Mouse (Mus musculus) MEL-GATA-1-ER (cell line): ENCODE results near the gene Maneal.

Experiments
- DNase-seq: peaks from one replicate; pipeline ENCODE4 v3.0.0-alpha.2; 2012; ENCODE audit warnings: low read depth; ENCODE audit errors: extremely low read depth

Maneal gene

DNA sequence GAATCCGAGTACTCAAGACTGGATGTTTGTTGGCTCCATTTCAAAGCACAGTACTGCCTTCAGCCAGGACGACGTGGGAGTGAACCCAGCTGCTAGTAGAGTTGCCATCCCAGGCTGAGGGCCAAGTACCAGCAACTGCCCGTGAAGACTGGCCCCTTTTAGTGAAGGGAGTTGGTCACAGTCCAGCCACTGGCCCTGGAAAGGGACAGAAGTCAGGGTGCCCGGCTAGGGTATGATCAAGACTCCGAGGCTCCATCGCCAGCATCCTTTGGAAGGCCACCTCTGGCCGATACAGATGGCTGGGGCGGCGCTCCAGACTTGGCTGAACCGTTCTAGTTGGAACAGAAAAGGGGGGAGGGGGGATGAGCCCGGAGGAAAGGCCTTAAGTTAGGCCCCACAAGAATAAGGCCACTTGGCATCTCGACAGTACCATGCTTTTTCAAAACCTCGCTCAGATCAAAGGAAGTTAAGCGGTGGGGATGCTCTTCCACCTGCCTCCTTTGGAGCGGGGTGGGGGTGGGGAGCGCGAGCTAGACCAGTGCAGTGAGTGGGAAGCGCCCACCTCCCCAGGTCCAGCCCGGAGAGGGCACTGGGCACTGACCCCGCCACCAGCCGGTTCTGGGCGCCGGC lies 12.2 kb downstream of the Maneal start:
- no peak for DNase-seq

DNA sequence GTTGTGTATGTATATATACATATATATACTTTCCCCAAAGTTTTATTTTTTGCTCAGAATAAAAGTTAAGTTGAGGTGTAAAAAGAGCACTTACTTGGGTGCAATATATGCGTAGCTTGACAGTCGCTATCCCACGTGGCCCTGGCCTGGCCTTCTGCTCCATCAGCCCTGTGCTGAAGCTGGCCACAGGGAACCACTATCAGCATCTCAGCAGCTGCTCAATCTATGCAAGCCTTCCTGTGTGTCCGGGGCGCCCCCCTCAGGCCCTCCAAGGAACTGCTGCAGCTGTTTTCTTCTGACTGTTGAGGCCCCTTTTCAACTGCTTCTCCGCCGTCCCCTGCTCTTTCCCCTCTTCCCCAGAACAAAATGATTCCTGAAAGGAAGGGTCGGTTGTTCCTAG lies 14.4 kb downstream of the Maneal start:
- peak; percentile 77 for DNase-seq

DNA sequence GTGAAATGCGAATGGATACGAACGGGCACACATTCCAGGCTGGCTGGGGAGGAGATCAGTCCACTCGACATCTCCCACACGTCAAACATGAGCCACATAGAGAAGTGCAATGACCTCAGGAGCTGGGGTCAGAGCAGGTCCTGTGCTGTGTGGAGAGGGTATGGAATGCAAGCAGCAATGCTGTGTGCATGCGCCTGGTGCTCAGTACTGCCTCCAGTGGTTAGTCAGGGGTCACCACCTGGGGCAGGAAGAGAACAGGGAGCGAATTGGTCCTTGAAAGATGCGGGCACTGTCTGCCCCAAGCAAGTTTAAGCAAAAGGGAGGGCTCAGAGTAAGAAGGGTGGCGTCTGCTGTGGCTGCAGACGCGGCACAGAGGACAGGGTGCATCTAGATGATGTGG lies 18.5 kb downstream of the Maneal start:
- DNase-seq = peak; percentile 7

DNA sequence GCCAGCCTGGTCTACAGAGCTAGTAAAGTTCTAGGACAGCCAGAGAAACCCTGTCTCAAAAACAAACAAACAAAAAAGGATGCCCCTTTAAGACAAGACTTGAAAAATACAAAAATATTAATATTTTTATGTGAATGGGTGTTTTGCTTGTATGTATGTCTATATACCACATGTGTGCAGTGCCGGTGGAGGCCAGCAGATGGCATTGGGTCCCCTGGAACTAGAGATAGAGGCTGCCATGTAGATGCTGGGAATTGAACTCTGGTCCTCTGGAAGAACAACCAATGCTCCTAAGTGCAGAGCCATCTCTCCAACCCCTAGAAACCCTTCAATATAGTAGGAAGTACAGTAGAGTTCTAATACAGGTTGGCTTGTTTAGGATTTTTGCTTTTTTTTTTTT lies 21.0 kb downstream of the Maneal start:
- DNase-seq = no peak

DNA sequence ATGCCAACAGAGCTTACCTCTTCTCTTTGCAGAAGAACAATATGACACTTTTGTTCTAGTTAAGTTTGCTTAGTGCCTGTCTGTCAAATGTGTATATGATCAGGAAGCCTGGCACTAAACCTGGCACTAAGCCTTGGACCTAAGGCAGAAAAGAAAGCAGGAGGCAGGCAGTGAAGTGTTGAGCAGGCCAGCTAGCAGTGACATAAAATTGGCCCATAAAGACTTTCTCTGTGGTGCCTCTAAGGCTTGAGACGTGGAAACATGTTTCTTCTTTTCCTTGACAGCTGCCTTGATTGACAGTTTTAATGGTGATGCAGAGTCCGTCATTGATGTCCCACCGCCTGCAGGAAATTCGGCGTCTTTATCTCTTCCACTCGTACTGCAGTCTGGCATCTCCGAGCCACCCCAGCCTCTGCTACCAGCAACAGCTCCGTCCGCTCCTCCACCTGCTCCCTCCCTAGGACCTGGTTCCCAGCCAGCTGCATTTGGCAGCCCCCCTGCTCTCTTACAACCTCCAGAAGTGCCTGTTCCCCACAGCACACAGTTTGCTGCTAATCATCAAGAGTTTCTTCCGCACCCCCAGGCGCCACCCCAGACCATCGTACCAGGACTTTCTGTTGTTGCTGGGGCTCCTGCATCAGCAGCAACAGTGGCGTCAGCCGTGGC lies 23.8 kb downstream of the Maneal start:
- no peak for DNase-seq

DNA sequence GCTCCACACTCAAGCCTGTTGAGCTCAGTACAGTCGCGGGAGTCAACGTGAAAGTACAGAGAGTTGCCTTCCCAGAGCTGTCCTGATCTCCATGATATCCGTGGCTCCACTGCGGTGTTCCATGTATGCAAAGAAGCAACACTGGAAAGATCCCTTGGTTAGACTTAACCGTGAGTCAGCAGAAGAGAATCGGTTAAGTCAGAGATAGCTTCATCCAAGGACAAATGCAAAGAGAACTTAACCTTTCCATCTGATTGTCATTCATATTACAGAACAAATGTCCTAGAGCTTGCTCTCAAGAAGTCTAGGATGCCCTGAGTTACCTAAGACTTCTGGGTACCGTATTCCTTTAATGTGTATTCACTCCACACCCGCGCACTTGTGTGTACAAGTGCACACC lies 29.2 kb downstream of the Maneal start:
- no peak for DNase-seq

DNA sequence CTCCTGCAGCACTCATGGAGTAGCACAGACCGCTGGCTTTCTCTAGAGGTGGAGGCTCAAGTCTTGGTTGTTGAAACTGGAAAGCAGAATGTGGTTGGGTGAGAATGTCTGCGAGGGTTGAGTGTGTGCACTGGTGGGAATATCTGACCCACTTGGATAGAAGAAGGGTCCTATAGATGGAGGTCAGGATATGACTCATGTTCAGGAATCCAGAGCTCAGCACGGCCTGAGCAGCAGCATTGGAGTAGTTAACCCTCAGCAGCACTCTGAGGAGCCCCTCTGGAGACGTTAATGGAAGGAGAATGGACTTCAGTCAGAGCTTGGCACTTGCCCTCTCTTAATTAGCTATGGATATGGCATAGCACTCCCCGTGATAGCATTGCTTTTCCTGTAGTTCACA lies 32.3 kb downstream of the Maneal start:
- no peak for DNase-seq

DNA sequence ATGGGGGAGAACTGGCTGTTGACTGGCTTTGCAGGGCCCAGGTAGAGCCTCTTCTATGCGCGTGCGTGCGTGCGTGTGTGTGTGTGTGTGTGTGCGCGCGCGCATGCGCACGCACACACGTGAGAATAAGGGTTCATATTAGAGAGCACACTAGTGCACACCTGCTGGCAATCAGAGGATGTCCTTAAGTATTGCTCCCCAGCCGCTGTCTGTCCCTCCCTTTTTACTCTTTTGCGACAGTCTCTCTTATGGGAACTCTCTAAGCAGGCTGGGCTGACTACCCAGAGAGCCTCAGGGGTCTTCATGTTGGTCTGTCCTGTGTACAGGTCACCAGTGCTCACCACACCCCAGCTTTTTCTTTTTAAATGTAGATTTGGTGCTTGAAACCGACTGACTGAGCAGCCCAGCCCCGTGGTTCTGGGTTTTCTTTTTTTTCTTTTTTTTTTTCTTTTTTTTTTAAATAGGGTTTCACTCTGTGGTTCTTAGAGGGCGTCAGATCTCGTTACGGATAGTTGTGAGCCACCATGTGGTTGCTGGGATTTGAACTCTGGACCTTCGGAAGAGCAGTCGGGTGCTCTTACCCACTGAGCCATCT lies 36.5 kb downstream of the Maneal start:
- no peak for DNase-seq

DNA sequence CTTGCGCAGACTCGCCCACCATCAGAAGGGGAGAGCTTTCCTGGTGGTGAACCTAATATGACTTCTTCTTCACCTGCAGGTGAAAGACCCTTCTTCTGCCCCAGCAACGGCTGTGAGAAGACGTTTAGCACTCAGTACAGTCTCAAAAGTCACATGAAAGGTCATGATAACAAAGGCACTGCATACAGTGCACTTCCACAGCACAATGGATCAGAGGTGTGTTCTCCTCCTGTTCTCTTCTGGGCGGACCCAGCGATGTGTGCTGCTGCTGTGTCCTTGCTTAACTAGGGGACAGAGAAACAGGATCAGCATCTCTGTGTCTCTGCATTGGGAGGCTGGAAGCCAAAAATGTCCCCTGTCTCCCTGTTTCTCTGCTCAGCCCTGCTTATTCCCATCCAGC lies 37.0 kb downstream of the Maneal start:
- DNase-seq = no peak

DNA sequence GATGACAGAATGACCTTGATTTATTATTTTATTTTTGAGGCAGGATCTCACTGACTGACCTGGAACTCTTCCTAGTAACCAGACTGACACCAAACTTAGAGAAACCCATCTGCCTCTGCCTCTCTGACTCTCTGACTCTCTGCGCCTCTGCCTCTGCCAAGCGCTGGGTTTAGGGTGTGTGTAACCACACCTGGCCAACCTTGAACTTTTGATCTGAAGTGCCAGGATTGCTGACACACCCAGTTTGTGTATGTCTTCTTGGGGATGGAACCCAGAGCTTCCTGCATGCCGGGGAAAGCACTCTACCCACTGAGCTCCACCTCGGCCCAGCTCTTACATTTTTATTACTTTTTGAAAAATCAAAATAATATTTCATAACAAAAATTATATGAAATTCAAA lies 43.1 kb downstream of the Maneal start:
- no peak for DNase-seq

DNA sequence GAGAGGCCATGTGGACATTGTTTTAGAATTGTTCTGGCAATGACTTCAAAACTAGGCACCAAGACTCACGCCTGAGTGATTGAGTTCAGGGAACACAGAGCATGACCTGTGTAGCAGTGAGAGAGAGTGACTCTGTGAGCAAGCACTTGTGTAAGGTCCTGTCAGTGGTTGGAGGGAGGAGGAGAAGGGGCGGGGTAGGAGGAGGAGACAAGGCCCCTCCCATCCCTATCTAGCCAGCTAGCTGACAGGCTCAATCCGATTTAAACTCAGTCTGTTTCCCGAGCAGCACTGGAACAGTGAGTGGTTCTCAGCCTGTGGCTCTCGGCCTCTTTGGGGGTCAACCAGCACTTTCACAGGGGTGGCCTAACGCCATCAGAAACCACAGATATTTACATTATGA lies 44.2 kb downstream of the Maneal start:
- DNase-seq = peak; percentile 44

DNA sequence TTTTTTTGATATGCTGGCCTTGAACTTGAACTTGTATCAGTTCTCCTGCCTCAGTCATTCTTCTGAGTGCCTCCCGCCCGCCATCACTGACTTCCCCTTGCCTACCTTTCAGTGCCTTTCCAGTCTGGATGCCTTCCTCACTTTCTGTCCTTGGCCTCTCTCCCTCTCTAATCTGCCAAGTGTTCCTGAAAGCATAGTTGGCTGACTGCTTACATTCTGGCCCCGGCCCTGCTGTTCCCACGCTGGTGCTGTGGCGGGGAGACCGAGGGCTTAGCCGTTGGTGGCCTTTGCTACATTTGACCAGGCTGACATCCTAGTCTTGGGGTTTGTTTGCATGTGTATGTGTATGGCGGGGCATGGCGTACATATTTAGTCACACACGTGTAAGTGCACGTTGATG lies 46.1 kb downstream of the Maneal start:
- DNase-seq = no peak

DNA sequence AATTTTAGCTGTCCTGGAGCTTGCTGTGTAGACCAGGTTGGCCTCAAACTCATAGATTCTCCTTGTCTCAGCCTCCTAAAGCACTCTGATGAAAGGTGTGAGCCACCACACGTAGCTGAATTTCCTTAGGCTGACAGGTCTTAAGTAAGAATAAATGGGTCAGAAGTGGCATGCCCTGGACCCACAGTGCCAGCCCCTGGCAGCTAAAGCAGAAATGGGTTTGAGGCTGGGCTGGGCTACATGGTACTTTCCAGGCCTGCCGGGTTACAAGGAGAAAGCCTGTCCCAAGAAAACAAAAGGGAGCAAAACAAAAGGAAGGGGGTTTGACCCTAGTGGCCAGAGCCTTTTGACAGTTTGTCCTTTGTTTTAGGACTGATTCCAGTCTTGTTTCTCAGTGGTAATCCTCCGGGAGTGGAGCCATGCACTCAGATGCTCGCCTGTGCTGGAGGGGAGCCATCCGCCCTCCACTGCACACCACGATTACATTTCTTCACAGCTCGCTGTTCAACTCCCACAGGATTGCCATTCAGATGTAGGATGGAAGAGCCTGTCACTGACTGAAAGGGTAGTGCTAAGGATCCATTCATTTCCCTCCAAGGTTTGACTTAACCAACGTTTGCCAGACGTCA lies 50.5 kb downstream of the Maneal start:
- no peak for DNase-seq

DNA sequence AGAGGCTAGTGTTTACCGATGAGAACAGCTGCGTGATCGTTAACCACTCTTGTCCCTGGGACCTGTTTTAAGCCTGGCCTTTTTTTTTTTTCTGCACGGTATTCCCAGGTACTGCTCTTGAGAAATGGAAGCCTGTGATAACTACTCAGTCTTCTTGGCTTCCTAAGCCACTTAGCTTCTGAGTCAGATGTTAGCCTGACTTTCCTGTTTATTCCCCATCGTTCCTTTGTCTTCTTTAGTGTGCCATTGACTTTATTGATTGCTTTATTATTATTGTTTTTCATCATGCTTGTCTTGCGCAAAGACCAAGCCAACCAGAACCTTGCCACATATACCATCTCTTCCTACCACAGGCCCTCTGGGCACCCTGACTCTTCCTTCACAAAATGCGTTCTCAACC lies 51.9 kb downstream of the Maneal start:
- no peak for DNase-seq

DNA sequence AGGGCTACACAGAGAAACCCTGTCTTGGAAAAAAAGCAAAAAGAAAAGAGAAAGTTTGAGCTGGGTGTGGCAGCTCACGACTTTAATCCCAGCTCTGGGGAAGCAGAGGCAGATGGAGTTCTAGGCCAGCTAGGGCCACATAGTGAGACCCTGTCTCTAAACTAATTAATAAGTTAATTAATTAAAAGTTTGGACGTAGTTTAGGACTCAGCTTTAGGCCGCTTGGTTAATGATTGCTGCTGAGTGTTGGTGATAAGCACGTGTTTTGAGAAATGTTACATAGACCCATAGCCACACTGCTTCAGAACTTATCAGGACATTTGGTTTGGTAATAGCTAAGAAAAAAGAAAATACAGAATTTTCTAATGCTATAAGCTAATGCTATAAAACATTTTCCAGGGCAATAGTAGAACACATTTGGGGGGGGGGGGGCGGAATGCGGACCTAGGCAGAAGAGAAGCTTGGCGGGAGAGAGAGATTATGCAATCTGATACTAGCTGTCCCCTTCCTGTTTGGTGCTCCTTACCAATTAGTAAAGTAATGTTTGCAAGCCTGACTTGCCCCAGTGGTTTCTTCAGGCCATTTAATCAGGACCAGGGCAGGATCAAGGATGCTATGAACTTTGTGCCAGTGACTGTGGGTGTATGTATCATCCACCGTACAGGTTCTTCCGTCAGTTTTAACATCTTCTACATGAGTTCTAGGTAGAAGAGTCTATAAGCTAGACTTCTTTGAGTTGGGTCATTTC lies 52.7 kb downstream of the Maneal start:
- no peak for DNase-seq

DNA sequence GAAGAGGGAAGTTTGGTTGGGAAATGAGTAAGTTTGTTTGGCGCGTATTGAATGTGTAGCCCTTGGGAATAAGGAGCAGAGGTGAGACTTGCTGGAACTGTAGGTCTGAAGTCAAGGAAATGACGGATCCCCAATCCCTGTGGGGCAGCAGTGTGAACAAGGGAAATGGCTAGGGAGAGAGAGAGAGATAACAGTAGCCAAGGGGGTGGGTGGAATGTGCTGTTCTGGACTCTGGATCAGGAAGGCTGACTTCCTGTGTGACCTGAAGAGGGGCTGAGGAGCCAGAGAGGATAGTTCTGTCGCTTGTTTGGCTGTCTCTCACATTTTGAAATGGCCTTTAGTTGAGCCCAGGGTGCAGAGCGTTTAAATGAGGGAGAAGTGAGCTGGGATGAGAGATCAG lies 53.5 kb downstream of the Maneal start:
- no peak for DNase-seq
